Mouse (Mus musculus) olfactory bulb, adult 2 months (tissue): ENCODE measurements around the gene Fam117b.

Experiments used
- CTCF ChIP-seq: fragments of 200-500 bp; IDR thresholded peaks from 2 replicates; pipeline ENCODE4 v1.5.1; 2012; ENCODE audit warnings: low read depth, mild to moderate bottlenecking, low read length, moderate library complexity; ENCODE audit not compliant: insufficient read depth
- POLR2A ChIP-seq: fragments of 200-500 bp; IDR thresholded peaks from 2 replicates; pipeline ENCODE4 v1.6.1; 2012; ENCODE audit warnings: mild to moderate bottlenecking, low read depth, low read length, moderate library complexity; ENCODE audit not compliant: insufficient read depth

DNA sequence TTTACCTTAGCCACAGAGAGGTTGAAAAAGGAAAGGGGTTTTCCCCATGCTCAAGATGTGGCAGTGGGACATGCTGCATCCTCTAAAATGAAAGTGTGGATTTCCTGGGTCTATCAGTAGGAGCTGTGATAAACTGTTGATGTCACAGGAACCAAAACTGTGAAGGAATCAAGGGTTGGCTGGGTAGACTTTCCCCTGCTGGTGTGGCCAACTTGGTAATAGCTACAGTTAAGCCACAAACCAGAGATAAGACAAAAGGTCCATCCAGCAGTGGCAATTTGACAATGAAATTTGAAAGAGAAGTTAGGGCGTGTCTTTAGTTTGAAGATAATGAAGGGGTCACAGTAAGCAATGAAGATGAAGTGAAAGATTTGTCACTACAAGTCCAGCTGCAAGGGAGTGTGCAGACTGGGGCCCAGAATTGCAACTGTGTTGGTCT, 104.2 kb downstream of the Fam117b start:
- TF ChIP-seq CTCF (no peak), POLR2A (no peak)
